Mouse (Mus musculus) inflammation-experienced regulatory T-cells, adult 6 months (primary cell): ENCODE results near the gene Smim24. TPM values are rescaled to one million over a fixed set of nuclear protein-coding genes. Genes with fewer than 3 reads are reported as not detected.

Experiments
- ATAC-seq: one replicate; pipeline ENCODE4 v1.8.0; 2017
- polyA plus RNA-seq, 3 experiments: library from polyadenylated mRNA; unstranded; fragments of 100-300 nt; shearing (Covaris generic); gene quantifications; one replicate each; pipeline ENCODE4 v1.2.1; 2017

The Smim24 gene
- polyA plus RNA-seq, 3 experiments from 2014 or later: 4.4 to 10.7 (median 9.8) TPM

DNA sequence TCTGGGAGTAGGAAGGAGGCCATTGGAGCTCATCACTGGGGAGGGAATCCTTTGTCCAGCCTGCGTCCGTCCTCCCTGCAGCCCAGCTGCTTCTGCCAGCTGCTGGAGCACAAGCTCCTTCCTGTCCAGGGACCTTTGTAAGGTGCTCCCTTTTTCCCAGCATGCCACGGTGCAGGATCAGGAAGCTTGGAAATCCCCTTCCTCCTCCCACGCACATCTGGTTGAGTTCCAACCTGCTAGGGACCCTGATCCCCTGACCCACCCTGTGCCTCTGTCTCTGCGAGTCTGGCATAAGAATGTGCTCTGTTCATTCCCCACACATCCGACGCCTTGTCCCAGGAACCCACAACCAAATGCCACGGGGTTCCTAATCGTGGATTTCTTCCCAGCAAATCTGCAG, 18.1 kb downstream of the Smim24 start:
- no peak for ATAC-seq

DNA sequence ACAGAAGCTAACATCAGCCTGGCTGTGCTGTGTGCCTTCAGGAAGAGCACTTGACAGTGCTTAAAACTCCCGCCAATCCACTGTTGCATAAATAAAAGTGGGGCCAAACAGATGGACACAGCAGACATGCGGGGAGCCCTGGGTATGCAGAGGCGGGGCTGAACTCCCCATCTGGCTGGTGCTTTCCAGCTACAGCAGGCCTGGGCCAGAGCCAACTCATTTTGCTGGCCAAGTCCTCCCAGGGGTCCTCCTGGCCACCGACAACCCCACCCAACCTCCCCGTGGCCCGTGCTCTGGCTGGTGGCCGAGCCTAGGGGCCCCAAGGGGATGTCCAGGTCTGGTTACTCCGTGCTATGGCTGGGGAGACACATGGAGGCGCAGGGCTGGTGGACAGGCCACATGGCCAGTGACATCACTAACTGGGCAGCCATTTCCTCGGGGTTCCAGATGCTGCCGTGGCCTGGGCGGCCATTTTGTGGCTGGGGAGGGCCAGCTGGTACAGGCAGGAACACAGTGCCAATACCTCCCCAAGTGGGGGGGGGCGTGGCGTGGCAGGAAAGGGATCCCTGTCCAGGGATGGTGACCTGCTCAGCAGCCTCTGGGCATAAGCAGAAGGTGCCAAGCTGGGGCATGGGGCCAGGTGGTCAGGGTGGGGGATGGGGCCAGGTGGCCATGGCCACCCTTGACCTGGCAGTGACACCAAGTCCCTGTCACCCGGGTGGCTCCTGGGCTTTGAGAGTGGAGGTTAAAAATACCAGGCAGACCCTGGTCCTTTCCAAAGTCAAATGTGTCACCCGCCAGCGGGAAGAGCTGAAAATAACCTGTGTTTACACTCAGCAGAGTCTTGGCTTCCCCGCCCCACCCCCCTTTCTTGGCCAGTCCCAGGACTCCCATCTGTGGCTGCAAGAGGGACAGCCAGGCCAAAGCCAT, 18.9 kb downstream of the Smim24 start:
- no peak for ATAC-seq

DNA sequence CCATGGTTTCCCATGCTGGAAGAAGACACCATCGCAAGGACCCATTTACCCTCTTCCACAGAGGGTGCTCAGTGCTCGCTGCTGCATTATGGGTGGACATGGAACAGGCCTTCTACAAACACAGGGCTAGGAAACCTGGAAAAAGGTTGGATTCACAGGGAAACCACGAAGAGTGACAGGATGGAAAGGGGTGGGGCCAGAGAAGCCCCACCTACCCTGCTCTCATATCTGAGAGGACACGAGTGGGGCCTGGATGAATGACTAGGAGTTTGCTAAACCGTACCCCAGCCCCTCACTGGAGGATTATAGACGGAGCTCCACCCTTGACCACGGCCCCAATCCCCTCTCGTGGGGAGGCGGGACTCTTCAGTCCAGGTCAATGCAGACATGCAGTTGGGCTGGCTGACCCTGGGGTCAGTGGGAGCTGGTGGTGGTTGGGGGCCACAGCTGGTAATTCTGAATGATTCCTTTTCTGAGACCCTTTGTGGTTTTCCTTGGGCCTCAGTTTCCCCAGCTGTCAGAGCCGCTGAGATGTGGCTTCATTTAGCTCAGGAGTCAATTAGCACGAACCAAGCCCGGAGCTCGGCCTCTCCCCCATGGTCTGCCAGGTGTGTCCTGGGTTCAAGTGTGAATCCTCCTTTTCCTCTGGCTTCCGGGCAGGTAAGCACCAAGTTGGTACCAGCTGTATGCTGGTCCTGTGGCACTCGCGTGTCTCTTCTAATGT, 19.9 kb downstream of the Smim24 start:
- ATAC-seq: no peak

DNA sequence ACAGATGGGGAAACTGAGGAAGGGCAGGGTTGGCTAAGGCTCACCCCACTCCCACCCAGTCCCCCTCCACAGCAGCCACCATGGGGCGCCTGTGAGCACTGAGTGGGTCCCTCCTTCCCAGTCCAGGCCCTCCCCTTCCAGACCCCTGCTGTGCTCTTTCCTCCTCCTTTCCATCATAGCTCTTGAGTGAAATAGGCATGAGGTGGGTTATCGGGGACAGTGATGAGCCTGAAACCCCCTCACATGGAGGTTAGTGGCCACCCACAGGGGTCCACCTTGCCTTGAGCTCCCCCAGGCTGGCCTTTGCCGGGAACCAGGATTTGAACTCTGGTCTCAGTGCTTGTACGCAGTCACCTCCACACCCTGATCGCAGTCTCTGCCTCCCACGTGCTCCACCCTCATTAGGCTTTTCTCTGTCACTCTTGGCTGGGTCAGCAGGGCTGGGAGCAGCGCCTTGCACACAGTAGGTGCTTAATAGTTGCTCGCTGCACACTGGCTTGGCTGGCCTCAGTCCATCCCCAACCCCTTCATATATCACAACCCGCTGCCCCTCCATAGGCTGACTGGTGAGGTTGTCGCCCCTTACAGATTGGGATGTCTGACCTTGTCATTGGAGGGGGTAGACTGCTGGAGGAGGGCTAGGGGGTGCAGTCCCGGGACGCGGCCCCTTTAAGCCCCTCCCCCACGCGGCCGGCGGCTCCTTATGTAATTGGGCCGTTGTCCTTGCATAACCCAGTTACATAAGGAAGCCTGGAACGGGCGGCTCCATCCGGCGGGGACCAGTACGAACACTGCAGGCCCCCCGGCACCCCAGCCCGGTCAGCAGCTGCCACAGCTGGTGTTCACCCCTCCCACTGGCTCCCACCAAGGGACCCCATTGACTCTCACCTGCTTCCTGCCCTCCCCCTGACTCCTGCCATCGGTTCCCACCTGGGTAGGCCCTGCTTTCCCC, 20.7 kb downstream of the Smim24 start:
- no peak for ATAC-seq

DNA sequence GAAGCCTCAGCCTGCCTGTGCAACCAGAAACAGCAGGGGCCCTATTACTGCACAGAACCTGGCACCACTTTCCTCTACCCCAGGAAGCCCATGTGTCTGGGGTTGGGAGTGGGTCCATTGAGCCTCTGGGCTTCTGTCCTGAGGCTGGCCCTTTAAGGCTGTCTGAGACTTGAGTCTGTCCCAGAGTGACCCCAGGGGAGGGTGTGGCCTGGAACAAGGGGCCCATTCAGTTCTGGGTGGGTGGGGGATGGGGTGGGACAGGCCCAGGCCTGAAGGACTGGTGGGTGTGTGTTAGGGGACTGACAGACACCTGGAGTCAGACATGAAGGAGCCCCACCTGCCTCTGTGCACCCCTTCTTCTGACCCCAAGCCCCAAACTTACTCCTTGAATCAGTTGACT, 21.8 kb downstream of the Smim24 start:
- no peak for ATAC-seq

DNA sequence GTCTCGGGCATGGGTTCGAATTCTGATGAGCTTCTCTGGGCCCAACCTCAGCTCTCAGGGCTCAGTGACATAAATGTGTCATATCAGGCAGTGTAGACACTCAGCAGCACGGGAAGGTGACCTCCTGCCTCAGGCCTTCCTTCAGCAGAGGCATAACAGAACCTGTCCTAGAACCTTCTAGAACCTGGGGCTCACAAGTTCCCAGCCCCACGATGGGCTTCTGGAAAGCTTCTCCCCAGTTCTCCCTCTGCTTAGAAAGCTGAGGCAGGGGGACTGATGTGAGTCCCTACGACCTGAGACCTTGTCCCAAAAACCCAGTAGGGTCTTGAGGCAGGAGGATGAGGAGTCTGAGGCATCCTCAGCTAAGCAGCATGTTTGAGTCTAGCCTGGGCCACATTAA, 22.3 kb downstream of the Smim24 start:
- no peak for ATAC-seq

DNA sequence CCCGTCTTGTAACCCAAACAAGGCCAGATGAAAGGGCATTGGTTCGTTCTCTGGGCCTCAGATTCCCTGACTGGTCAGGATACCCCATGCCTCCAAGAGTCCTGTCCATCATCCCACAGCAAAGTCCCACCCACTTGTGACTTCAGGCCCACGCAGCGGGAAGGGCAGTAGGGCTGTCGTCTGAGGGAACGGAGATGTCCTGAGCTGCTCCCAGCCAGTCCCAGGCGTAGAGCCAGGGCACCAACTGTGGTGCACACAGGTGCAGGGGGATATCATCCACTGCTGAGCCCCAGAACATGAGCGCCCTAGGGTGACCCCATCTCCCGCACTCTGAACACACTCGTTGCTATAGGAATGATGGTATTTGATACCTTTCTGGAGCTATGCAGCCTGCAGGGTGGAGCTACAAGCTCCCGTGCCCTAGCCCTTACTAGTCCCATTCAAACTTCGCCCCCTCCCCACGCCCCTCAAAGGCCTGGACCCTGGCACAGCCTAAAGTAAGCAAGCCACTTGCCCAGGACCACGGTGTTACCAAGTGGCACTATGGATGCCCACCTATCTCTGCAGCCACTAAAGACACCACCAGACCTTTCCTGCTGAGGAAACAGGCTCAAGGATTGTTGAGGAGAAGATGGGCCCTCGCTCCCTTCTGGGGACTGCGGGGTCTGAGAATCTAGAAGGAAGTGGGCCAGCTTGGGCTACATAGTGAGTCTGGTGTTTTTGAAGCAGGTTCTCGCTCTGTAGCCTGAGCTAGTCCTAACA, 22.9 kb downstream of the Smim24 start:
- no peak for ATAC-seq

DNA sequence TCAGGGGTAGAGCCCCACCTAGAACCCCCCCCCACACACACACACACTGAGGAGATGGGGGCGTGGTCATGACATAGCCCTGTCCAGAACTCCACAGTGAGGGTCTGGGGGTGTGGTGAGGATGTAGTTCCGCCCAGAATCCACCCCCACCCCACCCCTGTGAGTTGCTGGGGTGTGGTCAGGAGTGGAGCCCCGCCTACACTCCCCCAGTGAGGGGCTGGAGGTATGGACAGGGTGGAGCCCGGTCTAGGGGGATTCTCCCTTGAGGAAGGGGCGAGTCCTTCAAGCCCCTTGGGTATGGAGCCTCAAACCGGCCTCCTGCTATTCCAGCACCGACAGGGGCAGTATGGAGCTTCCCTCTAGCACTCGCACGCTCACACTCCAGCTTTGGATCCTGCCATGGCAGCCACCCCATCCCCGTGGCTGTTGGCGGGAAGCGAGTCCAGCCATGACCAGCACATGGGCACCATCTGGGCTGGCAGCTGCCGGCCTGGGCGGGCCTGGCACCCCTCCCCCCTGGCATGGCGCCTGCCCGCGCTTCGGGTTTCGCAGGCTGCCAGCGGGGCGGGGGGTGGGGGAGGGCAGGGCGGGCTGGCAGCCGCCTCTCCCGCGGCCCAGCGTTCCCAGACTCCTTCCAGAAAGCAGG, 23.9 kb downstream of the Smim24 start:
- ATAC-seq: no peak

DNA sequence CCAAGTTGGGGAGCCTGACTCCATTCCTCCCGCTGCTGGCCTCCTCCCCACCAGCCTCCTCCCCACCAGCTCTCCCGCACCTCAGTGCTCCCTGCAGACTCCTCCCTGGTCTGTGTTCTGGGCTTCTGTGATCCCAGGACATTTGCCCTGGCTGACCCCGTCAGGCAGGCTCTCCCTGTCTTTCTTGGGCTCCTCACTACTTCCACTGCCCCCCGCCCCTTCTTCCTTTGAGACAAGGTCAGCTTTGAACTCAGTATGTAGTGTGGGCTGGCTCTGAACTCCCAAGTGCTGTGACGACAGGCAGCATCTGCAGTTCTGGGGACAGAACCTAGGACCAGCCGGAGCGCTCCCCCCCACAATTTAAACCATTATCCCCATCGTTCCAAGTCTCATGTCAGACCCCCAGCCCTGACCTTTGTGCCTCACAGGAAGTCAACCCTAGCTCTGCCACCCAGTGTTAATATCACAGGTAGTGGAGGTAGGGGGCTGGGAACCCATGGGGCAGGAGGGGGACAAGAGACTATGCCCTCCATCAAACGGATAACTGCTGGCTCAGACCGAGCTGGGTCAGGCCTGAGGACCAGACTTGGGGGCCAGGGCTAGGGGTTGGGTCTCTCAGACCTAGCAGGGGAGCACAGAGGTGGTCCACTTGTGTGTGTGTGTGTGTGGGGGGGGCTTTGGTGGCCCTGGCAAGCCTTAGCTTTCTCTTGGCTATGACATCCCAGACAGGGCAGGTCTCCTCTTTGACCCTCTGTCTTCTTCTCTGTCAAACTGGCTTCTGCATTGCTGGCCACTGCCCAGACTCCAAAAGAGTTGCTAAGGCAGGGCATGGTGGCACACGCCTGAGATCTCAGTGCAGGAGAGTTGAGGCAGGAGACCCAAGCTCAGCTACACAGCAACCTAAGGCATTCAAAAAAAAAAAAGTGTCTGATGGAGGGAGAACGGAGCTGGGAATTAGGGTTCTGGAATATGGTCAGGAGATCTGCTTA, 24.7 kb downstream of the Smim24 start:
- no peak for ATAC-seq

DNA sequence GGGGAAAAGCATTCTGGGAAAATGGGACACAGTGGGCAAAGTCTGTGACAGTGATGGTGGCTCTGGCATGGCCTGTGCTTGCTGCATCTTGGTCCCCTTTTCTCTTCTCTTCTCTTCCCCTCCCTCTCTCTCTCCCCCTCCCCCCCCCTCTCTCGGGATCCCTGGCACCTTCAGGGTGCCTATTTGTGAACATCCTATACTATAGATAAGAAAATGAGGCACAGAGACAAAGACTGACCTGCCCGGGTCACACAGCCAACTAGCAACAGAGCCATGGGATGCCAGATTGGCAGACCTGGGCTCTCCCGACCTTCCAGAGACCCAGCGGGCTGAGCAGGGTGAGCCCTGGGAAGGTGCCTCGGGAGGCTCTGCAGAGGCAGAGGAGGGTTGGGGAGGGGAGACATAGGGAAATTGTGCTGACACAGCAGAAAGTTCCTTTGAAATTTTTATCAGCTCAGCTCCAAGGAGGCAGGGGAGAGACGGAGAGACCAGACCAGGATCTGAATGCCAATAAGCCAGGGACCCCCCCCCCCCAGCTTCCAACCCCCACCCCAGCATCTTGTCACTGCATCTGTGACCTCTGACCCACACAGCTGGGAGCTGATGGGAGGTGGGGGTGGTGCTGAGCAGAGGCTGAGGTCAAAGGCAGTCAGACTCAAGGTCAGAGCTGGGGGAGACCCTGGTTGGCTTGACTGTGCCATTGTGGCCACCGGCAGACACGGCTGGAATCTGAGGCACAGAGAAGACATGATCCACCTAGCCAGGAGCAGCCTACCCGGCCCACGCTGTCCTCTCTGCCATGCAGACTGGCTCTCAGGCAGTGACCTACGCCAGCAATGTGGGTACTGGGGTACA, 25.6 kb downstream of the Smim24 start:
- no peak for ATAC-seq

DNA sequence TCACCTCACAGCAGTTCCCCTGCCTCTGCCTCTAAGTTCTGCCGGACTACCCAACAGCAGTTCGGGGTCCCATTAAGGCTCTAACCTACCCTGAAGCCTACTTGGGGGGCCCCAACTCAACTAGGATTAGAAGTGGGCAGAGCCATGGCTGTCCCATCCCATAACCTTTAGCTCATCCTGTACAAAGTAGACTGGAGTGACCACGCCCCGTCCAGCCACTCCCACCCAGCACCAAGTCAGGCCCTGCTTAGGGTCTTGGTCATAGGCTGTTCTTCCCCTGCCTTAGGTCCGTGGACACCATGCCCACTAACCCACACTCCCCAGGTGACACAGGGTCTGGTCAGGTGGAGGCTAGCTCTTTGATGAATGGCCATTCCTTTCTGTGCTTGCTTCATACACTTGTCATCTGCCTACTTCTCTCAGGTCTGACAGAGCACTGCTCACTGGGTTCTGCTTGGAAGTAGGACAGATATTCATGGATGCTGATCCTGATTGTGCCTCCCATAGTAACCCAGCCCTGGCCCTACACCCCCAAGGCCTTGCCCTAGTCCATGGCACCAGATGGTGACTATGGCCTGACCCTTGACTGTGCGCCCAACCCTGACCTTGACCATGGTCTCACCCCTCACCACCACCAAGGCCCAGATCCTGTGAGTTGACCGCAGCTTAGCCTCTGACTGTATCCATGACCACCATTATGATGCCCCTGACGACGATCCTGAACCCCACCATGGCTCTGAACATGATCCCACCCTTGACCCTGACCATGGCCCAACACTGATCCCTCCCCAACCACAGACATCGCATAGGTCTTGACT, 26.5 kb downstream of the Smim24 start:
- ATAC-seq: no peak

DNA sequence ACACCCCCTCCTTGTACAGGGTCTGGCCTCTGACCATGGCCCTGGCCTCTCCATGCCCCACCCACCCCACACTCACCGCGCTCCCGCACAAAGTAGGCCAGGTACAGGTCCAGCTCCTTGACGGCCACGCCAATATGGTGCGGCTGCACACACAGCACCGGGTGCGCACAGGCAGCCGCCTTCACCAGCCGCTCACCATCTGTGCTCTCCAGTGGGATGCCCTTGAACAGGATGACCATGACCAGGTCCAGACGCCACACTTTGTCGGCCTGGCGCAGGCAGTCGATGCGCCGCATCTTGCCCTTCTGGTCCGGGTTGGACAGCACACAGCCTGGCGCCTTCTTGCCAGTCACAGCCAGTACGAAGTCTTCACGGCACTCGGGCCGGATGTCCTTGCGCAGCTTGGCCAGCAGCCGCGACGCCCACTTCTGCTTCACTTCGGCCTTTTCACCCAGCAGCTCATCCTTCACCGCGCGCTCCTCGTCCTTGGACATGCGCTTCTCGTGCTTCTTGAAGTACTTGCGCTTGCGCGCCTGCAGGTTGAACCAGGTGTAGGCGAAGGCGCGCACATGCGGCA, 27.4 kb downstream of the Smim24 start:
- ATAC-seq: no peak

DNA sequence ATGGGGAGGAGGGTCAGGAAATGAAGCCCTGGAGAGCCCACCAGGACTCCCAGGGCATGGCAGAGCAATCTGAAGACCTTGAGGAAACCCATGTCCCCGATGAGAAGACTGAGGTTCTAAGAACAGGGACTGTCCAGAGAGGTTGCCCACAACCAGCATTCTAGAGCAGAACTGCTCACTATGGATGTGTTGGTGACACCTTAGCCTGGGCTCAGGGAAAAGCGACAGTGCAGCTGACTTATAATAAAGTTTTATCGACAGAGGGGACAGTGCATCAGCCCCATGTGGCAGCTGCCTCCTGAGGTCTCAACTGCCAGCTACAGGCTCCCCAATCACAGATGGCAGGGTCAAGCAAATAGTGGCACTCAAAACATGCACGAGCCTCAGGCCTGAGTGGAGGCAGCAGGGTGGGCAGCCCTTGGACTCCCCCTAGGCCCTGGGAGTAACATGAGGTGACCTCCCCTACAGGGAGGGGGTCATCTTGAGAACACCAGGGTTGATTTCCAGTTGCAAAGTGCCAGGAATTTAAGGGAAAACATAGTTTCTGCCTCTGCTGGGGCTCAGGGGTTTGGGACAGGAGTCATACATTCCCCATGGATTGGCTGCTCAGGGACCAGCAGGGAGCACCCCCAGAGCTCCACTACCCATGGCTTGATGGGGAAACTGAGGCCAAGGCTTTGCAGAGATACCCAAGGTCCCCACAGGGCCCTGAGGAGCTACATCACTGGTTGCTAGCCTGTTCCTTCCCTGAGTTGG, 28.4 kb downstream of the Smim24 start:
- no peak for ATAC-seq

DNA sequence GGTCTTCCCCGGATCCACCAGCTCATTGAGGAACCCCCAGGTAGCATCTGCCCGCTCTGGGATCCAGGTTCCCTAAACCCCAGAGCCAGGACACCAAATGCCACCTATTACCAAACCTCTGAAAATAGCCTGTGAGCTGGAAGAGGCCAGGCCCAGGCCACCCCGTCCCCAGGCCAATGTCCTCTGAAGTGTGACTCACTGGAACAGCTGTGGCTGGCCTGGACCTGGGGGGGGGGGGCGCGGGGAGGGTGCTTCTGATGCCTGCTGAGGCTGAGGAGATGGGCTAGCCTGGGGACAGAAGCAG, 28.9 kb downstream of the Smim24 start:
- ATAC-seq: no peak

DNA sequence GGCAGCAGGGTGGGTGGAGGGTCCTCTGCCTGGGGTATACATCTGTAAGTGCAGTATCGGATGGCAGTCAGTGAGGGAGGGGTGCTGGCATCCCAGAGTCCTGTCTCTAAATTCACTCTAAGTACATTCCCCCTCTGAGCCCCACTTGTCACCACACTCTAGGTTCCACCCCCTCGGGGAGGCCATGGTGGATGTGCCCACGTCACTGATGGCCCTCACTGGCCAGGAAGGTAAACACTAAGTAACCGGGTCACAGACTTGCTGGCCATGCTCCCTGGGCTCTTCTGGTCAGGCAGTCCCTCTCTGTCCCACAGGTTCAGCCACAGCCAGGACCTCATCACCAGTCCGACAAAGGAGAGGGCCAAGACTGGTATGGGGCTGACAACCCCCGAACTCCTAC, 29.3 kb downstream of the Smim24 start:
- no peak for ATAC-seq

DNA sequence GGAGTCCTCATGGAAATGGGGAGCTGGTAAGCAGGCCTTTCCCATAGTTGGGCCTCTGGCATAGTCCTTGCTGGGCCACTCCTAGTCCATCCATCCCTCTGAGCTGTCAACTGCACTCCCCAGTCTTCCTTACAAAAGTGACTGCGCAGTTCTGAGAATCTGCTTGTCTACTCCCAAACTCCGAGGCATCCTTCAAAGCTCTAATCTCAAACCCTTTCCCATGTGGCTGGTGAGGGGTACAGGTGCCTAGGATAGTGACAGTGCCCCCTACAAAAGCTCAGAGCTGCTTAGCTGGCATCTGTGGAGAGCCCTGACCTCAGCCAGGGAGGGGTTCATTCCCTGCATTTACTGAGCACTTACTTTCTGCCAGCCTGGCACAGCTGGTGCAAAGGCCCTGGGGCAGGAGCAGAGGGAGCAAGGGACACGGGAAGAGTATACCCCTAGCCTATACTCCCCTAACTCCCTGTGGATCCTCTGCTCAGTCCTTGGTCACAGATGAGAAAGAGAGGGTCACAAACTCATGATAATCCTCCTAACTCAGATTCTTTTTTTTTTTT, 29.9 kb downstream of the Smim24 start:
- ATAC-seq: no peak
